Mouse (Mus musculus): ENCODE results near the gene Pard6b. TPM values are rescaled to one million over a fixed set of nuclear protein-coding genes. Genes with fewer than 3 reads are reported as not detected.

Pard6b gene
- total and polyA plus RNA-seq, 3 experiments, result 1.2 to 2.8 (median 1.3) TPM

- Histone ChIP-seq H3K27me3 (replicated peaks) (peaks cover 80% of the 10 kb centered on the region), H3K4me3 (replicated peaks in 1 of 3; ENCODE audit: low read depth in 2 of 3, low read length in 2 of 3, poor library complexity in 1 of 3) (no peak overlapping the region), H3K4me1 (ENCODE audit: control insufficient read depth in 1 of 2, insufficient read depth in 2 of 2) (peaks cover 0 to 4% of the 10 kb centered on the region in 2 experiments; a peak in 1 of 4 replicates), H3K36me3 (replicated peaks in 1 of 2; ENCODE audit: control insufficient read depth in 1 of 2, insufficient read depth in 1 of 2, low read length in 1 of 2) (no peaks in the 10 kb centered on the region), H3K4me2 (ENCODE audit: insufficient read depth, low read depth, poor library complexity, severe bottlenecking) (no peak overlapping the region), H3K27ac (ENCODE audit: insufficient read depth, low read depth) (no peak overlapping the region), H3K9me3 (replicated peaks; ENCODE audit: low read length) (peaks cover 17% of the 10 kb centered on the region), H3K79me2 (replicated peaks; ENCODE audit: control insufficient read depth, extremely low read depth, insufficient read depth, poor library complexity, severe bottlenecking) (no peaks in the 10 kb centered on the region), H3K9ac (ENCODE audit: insufficient read depth, low read depth) (no peak overlapping the region)
- DNase-seq (ENCODE audit: extremely low read depth), result no peak
- in situ Hi-C loops (cut with MboI; ENCODE audit: low pct_ligation_motif_present, low pct_unique_long_range_greater_than_20kb, low sequenced_read_pairs), result no loop called here
- TF ChIP-seq USF1 (IDR thresholded peaks at IDR 0.05; ENCODE audit: low read depth, low read length) (no peak), RAD21 (IDR thresholded peaks at IDR 0.05; ENCODE audit: low read depth, low read length) (no peak), SMC3 (IDR thresholded peaks at IDR 0.05; ENCODE audit: low read depth, low read length) (no peak), JUN (IDR thresholded peaks at IDR 0.05; ENCODE audit: insufficient read depth, low read depth, low read length) (no peak), PAX5 (IDR thresholded peaks at IDR 0.05; ENCODE audit: low read length) (no peak), UBTF (IDR thresholded peaks at IDR 0.05; ENCODE audit: low read depth, low read length) (no peak), POLR2A (IDR thresholded peaks at IDR 0.05; ENCODE audit: low read depth, low read length) (no peak), ZMIZ1 (IDR thresholded peaks at IDR 0.05; ENCODE audit: low read depth, low read length) (no peak), BHLHE40 (IDR thresholded peaks at IDR 0.05; ENCODE audit: low read depth, low read length) (no peak), HCFC1 (IDR thresholded peaks at IDR 0.05; ENCODE audit: low read depth, low read length) (no peak)
- dilution Hi-C loops (cut with MboI; ENCODE audit: extremely low pct_ligation_motif_present, extremely low pct_unique_long_range_greater_than_20kb, low sequenced_read_pairs), result no loop called here
Measured at GRCm38 (mm10) chr2:168031842-168032241, 49.0 kb upstream of the Pard6b start.

- no peaks in the 10 kb centered on the region for H3K79me2 ChIP-seq (replicated peaks; ENCODE audit: control insufficient read depth, extremely low read depth, insufficient read depth, poor library complexity, severe bottlenecking)
- H3K27me3 ChIP-seq (replicated peaks), result peaks cover 81% of the 10 kb centered on the region
- DNase-seq (ENCODE audit: extremely low read depth), result no peak
- no peak overlapping the region for H3K4me3 ChIP-seq (replicated peaks in 1 of 3; ENCODE audit: low read depth in 2 of 3, low read length in 2 of 3, poor library complexity in 1 of 3)
- in situ Hi-C loops (cut with MboI; ENCODE audit: low pct_ligation_motif_present, low pct_unique_long_range_greater_than_20kb, low sequenced_read_pairs), result no loop called here
- H3K4me1 ChIP-seq (ENCODE audit: control insufficient read depth in 1 of 2, insufficient read depth in 2 of 2), result peaks cover 0 to 4% of the 10 kb centered on the region in 2 experiments; a peak in 1 of 4 replicates
- no peak overlapping the region for H3K27ac ChIP-seq (ENCODE audit: insufficient read depth, low read depth)
- H3K4me2 ChIP-seq (ENCODE audit: insufficient read depth, low read depth, poor library complexity, severe bottlenecking), result no peak overlapping the region
- no peak for TF ChIP-seq POLR2AphosphoS2 (IDR thresholded peaks at IDR 0.05; ENCODE audit: low read depth, low read length)
- TF ChIP-seq MYC (IDR thresholded peaks at IDR 0.05; ENCODE audit: low read depth, low read length), result no peak
- TF ChIP-seq ZKSCAN1 (IDR thresholded peaks at IDR 0.05; ENCODE audit: borderline replicate concordance, low read depth, low read length), result no peak
- TF ChIP-seq JUN (IDR thresholded peaks at IDR 0.05; ENCODE audit: insufficient read depth, low read depth, low read length), result no peak
- TF ChIP-seq ZNF384 (IDR thresholded peaks at IDR 0.05; ENCODE audit: low read depth, low read length), result no peak
- TF ChIP-seq TBP (conservative IDR thresholded peaks at IDR 0.05; ENCODE audit: low read depth, low read length), result no peak
- TF ChIP-seq MXI1 (IDR thresholded peaks at IDR 0.05; ENCODE audit: low read depth, low read length), result no peak
- TF ChIP-seq RAD21 (IDR thresholded peaks at IDR 0.05; ENCODE audit: low read depth, low read length), result no peak
- no peak for TF ChIP-seq HCFC1 (IDR thresholded peaks at IDR 0.05; ENCODE audit: low read depth, low read length)
- TF ChIP-seq UBTF (IDR thresholded peaks at IDR 0.05; ENCODE audit: low read depth, low read length), result no peak
- TF ChIP-seq PAX5 (IDR thresholded peaks at IDR 0.05; ENCODE audit: low read length), result no peak
- no peak for TF ChIP-seq NELFE (IDR thresholded peaks at IDR 0.05; ENCODE audit: low read depth, low read length)
- no peak for TF ChIP-seq KAT2A (IDR thresholded peaks at IDR 0.05; ENCODE audit: insufficient replicate concordance, low read length)
- no peak for TF ChIP-seq TCF12 (IDR thresholded peaks at IDR 0.05; ENCODE audit: low read depth, low read length)
- dilution Hi-C loops (cut with MboI; ENCODE audit: extremely low pct_ligation_motif_present, extremely low pct_unique_long_range_greater_than_20kb, low sequenced_read_pairs), result no loop called here
- peaks cover 4% of the 10 kb centered on the region for H3K9me3 ChIP-seq (replicated peaks; ENCODE audit: low read length)
- H3K36me3 ChIP-seq (replicated peaks in 1 of 2; ENCODE audit: control insufficient read depth in 1 of 2, insufficient read depth in 1 of 2, low read length in 1 of 2), result no peaks in the 10 kb centered on the region
- H3K9ac ChIP-seq (ENCODE audit: insufficient read depth, low read depth), result no peak overlapping the region
Measured at GRCm38 (mm10) chr2:168033905-168034304, 46.9 kb upstream of the Pard6b start.

Data from CH12.LX (cell line).